Mouse (Mus musculus): ENCODE results near the gene Gm17428.
A peak's percentile ranks its signal among the peaks of the same experiment; 100 is the strongest.

Gene Gm17428

DNA sequence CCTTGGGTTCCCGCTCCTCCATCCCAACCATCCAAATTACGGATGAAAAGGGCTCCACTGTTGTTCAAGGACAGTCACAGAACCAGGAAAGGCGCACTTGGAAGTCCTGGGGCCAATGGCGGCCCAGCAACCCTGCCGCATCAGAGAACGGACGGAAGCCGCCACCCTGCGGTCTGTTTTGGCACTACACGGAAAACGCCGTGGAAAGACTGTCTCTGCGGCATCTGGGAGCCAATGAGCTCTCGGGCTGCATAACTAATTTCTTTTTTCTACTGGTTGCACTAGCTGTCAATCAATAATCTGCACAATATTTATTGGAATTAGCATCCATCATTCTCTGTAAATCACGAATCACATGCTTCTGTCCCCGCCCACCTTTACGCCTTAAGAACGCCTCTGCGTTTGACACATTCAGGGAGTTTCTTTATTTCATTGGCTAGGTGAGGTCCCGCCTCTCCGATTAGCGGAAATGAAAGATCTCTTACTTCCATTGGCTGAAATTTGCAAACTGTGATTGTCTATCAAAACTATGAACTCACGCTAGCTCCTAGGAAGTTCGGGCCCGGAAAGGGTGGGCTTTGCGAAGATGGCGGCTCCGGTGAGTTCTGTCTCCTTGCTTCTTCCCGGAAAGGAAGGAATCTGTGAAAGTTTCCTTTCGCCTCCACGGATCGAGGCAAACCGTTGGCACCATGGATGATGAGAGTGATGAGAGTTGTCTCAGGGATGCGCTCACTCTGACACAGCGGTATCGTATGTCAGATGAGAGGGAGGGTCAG, 38.4 kb downstream of the Gm17428 start, which contains the start of gene Ngdn:
TSS of gene Ngdn (plus strand) at position 464 of the 776 bp plus-strand sequence.
- peak; percentile 99 to 100 for DNase-seq

DNA sequence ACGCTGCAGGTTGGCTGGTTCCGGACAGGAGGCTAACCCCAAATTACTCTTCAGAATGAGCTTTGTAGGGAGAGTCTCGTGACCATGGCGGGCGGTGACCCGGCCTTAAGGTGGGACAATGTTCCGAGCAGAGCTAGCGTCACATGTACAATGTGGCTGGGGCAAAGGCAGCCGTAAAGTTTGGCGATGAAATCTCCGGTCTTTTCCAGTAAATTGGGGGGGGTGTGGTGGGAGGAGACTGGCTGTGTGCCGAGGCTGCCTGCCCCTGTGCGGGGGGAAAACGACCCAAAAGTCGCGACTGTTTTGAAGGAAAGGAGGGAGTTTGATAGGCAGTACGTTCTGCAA, 39.0 kb downstream of the Gm17428 start:
- DNase-seq, result no peak

DNA sequence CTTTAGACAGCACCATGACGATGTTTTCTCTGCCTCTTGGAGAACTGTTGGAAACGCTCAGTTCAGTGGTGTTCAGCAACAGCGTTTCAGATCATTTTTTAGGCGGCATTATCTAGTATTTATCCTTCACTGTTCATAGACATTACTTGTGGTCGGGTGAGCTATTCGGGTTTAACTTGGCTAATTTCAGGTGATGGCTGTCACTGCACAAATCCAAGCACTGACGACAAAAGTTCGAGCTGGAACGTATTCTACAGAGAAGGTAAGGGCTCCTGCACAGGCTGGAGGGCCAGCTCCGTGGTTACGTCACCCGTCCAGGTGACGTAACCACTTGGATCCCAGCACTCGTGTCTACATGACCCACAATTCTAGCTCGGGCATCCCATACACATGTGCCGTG, 40.1 kb downstream of the Gm17428 start:
- no peak for DNase-seq

DNA sequence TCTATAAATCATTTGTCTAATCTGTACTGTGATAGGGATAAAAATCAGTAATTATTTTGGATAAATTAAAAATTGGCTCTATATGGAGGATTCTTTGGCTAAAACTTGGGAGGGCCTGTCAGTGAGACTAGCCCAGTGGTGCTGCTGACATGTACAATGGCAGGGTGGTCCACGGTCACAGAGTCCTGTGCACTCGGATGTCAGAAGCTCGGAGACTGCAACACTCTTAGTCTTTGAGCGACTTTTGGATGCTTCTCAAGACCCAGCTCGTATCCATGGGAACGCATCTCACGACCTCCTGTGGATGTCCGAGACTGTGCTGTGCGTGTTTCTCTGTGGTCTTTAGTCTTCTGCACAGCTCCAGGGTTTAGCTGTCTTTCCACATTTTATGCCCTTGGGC, 43.7 kb downstream of the Gm17428 start:
- no peak for DNase-seq

DNA sequence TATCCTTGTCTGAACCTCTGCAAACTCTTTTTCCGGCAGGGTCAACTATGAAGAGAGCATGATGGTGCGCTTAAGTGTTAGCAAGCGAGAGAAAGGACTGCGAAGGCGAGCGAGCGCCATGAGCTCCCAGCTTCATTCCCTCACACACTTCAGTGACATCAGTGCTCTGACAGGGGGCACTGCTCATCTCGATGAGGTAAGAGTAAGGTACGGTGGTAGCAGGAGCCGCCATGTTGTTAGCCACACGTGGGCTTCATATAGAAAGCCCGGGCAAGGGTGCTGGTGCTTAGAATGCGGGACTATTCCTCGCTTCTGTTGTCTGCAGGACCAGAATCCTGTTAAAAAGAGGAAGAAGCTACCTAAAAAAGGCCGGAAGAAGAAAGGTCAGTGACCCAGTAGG, 46.3 kb downstream of the Gm17428 start:
- no peak for DNase-seq

DNA sequence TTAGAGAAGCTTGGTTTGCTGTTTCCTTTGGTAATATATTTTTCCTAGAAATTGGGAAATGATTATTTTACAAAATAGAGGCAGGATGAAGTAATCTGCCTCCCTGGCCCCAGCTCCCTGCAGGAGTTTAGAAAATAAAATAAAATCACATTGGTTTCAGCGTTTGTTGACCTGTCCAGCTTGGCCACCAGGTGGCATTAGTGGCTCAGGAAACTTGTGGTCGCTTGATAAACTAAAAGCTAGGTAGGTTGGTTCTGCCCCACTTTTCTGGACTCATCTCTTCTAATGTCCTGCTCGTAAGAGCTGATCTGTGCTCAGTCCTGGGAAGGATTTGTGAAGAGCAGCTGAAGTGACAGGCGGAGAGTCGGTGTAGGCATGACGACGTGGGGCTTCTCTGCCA, 47.5 kb downstream of the Gm17428 start:
- DNase-seq, result peak; percentile 79 to 82

DNA sequence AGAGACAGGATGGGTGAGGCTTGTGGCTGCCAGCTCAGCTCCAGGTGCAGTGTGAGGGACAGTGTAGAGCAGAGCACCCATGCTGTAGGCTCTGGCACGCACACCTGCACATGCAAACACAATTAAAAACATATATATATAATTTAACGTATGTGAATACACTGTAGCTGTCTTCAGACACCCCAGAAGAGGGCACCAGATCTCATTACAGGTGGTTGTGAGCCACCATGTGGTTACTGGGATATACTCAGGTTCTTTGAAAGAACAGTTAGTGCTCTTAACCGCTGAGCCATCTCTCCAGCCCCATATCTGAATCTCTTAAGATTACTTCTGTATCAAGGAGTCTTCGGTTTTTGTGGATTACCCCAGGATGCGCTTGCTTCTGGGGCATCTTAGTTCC, 48.8 kb downstream of the Gm17428 start:
- no peak for DNase-seq
